Mouse (Mus musculus): ENCODE results near the gene Sox30. TPM values are rescaled to one million over a fixed set of nuclear protein-coding genes. Genes with fewer than 3 reads are reported as not detected.

Sox30 gene
- polyA plus RNA-seq, 2 experiments from 2014 or later, result not detected

DNA sequence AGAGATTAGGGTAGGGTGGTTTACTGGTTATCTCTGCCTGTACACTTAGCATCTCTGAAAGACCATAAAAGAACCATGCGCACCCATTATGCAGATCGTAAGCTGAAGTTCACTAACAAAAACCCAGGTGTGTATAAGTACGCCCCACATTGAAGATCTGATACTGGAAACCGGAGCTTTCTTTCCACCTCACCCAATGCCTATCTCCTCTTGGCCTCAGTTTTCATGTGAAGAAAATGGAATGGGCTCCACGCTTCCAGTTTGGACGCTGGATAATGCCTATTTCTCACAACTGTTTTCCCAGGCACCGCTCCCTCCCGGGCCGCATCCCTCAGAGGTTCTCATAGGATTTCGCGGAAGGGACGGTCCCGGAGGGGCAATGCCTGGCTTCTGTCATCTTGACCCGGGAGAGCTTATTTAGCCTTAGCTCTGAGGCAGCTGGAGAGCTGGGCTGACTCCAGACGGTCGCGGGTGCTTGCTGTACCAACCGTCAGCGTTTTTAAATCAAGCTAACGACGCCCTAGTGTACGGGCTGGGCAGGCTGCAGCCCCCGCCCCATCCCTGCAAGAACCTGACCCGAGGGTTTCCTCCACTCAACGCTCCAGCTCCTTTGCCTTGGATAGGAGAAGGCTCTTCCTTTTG, 76.8 kb downstream of the Sox30 start:
- peak; percentile 28 for ATAC-seq

DNA sequence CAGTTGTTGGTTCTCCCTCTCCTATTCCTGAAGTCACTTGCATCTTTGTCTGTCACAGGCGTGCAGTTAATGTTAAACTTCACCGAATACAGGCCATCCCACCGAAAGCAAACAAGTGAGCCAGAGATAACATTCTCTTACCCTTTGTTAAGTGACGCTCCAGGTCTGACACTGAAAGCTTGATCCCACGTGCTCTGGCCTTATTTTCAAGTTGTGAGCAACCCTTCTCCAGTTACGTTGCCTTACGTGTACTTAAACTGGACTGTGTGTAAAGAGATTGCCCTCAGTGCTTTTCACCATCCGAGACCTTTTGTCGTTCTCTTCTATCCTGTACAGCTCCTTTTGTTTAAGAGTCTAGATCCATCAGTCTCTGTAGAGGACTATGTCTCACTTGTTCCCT, 77.9 kb downstream of the Sox30 start:
- ATAC-seq, result no peak

DNA sequence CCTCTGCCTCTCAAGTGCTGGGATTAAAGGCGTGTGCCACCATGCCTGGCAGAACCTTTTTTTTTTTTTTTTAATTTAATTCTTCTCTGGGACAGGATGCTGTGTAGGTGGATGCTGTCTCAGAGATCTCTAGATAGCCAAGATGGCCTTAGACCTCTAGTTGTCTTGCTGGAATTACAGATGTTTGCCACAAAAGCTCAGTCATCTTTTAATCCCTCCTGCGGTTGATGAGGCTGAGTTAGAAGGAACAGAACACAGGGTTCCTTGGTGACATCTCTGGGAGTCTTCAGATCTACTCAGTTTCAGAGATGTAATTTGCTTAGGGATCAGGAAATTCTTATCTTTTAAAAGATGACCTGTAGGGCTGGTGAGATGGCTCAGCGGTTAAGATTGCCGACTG, 78.8 kb downstream of the Sox30 start:
- peak; percentile 24 for ATAC-seq

DNA sequence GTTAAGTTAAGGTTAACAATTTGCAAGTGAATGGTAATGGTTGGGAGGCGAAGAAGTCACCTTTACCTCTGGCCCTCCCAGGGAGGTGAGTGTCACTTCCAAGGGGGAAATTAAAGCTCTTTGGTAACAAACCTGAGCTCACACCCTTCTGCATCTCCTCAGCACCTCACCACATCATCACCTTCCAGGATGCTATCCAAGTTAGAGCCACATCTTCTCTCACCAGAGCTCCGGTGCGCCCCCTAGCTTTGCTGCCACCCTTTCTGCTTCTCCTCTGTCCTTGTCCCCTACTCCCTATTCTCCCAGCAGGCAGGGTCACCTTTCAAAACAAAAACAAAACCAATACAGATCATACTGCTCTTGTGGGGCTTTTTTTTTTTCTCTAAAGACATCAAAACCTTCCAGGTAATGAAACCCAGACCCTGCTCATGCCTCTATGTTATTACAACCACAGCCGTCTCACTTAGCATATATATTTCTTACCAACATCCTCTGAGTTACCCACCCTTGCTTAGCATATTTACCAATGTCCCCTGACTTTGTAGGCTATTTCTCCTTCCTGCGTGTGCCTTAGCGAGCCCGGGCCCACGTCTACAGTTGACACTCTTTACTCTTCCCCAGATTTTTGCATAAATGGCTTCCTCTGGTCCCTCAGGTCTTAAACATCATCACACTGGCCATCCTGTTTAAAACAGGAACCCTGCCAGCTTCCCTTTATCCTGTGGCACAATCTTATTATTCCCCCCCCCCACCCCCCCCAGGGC, 80.0 kb downstream of the Sox30 start:
- ATAC-seq, result peak; percentile 25

DNA sequence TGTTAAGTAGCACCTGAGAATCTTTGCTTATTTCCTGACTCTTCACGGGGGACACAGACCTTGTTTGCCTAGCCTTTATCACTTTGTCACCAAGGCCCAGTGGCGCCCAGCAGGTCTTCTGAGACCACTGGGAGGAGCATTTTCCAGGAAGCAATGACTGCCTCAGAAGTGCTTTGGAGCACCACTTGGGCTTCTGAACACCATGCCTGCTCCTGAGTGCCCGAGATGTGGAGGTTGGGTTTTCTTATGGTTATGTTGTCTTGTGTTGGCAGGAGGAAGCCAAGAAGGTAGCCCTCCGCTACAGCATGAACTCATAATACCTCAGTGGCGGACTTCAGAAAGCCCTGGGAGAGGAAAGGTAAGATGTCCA, 80.5 kb downstream of the Sox30 start:
- no peak for ATAC-seq

DNA sequence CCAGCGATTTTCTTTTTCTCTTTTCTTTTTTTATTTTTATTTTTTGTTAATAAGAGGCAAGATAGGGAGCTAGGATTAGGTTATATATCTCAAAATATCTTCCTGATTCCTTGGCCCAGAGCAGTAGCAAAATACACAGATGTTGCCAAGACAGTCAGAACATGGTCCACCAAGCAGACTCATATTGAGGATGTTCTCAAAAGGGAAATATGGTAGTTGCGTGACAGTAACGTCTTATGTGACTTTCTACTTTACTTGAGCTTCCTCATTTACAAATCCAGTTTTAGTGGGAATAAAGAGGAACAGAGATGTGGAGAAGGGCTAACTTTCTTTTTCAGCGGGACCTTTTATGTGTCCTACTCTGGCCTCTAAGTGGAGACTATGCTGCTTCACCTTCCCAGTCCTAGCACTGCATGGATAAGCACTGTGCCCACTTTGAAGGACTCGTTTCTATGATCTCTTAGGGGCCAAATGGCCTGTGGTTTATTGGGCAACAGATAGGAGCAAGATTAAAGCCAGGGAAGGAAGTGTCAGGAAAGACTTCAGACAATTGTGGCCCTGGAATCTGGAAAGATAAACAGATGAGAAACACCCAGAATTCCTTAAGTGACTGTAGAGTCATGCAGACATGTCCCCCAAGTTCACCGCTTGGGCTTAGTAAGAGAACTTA, 81.8 kb downstream of the Sox30 start:
- no peak for ATAC-seq

DNA sequence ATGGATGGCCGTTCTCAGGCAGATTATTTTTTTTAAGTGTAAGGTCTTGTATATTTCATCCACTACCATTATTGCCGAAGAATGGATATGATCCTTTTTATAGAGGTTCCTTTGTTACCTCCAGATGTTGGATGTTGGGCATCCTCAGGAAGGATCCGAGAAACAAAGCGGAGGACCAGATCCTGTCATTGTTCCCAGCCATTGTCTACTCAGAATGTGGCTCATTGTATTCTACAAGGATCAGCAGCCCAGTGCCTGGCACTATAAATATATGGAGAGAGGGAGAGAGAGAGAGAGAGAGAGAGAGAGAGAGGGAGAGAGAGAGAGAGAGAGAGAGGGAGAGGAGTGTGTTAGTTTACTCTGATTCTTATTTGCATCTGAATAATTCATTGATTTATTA, 82.5 kb downstream of the Sox30 start:
- no peak for ATAC-seq

DNA sequence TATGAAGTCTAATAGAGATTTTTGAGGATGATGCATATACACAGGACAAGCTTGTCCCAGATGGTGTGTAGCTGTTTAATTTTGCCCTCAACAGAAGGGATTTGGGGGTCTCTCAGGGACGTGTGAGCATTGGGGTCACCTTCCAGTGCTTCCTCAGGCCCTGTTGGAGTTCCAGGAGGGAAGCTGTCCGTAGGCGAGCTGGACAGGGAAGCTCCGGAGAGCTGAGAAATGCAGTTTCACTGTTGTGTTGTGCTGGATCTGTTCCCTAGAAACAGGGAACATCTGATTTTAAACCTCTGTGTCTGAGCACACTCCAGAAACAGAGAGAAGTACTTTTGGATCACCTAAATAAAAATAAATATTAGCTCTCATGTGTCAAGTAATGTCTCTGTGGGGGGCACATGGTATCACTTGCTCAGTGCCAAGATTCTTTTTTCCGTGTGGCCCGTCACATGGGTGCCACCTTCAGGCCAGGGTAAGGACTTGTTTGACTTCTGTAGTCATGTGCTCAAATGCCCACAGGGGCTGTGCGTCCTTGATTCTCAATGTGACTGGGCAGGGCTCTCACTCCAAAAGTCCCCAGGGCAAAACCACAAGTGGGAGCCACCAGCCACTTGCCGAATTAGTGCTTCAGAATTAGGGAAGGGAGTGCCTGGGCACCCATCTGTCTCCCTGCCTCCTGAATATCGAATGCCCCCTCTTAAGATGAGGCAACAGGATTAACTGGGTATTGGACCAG, 83.1 kb downstream of the Sox30 start:
- peak; percentile 43 for ATAC-seq

DNA sequence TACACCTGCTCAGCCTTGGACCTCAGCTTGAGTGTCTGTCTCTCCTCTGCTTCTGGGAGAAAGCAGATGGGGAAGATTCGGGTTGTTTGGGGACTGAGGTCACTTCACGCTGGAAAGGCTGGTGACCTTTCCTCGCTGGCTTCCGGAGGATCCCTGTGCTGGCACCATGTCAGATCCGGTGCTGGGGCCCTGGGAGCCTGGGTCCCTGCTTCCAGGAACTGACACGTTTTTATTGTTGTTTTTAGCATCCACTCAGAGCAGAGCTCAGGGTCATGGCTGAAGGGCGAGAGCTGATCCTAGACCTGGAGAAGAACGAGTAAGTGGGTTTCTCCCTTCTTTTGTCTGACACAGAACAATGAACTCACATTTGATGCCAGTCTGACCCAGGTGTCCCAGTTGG, 84.7 kb downstream of the Sox30 start:
- no peak for ATAC-seq

DNA sequence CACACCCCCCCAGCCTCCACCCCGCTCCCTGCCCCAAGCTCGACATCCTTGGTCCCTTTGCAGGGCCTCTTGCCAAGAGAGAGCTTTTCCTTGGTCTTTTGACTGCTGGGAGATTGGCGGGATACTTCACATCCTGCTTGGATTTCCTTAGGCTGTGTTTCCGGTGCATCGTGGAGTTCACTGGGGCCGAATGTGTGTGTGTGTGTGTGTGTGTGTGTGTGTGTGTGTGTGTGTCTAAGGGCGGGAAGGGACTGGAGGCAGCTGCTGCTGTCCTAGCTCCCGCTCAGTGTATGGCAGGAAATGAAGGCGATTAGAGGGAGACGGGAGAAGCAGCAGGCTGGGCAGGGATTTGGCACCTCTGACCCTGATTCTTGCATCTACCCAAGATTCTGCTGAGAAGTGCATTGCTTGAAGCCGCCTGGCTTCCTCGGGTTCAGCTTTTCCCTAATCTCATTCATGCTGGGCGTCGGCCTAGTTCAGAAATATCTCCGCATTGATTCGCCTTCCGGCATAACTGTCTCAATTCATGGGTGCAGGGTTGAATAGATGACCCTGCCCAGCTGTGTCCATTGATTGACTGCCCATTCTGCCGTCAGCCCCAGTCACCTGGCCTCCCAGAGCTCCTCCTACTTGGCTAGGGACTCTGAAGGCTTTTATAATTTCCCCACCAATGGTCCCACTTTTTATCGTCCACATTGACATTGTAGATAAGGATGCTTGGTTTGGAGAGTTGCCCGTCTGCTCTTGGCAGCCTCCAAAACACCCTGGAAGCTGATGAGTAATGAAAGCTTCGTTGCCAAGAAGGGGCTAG, 85.3 kb downstream of the Sox30 start:
- no peak for ATAC-seq

Other genes with a start within 250 kb of the Sox30 start
- 10 to 100 TPM; 29.1 to 44.1 TPM for gene Clint1, start 128.3 kb upstream of the Sox30 start, polyA plus RNA-seq (2017; shearing (Covaris generic))
- gene Lsm11, start 35.4 kb upstream of the Sox30 start, polyA plus RNA-seq (2017; shearing (Covaris generic)), result 1 to 10 TPM; 1.6 to 2.4 TPM
- gene Thg1l, start 24.8 kb upstream of the Sox30 start, polyA plus RNA-seq (2017; shearing (Covaris generic)), result 10 to 100 TPM in 1 of 2 experiments, 1 to 10 TPM in 1; 8.1 to 11.0 TPM
- gene Gm12166, start 72.0 kb downstream of the Sox30 start, polyA plus RNA-seq (2017; shearing (Covaris generic)), result 10 to 100 TPM; 14.3 to 43.4 TPM
- gene Adam19, start 75.7 kb downstream of the Sox30 start, polyA plus RNA-seq (2017; shearing (Covaris generic)), result 10 to 100 TPM; 60.6 to 85.0 TPM
- under 1 TPM in 1 of 2 experiments, not detected in 1; 0.27 TPM for gene Nipal4, start 186.2 kb downstream of the Sox30 start, polyA plus RNA-seq (2017; shearing (Covaris generic))

All from CD4-positive, CD25-positive, alpha-beta regulatory T cell, adult 4 months (primary cell).